Mouse (Mus musculus) neutrophil, adult 65 days (primary cell): ENCODE data around the gene Pts. TPM values are rescaled to one million over a fixed set of nuclear protein-coding genes. Genes with fewer than 3 reads are reported as not detected.

Experiments
- total RNA-seq: library from RNA; stranded (reverse); gene quantifications from 2 replicates; pipeline ENCODE4 v1.2.4, GENCODE M21; 2023

The Pts gene
- total RNA-seq: 31.1 and 34.3 TPM in 2 replicates

GRCm38 (mm10) chr9:50528293-50528892, at the start of gene Pts:
Gene Pts (minus strand): TSS chr9:50528724.

GRCm38 (mm10) chr9:50561145-50561917, 32.8 kb upstream of the Pts start, which contains the start of gene Tex12:
Gene Tex12 (minus strand): TSS chr9:50561325.

GRCm38 (mm10) chr9:50555094-50555446, 26.5 kb upstream of the Pts start, which contains the start of gene Bco2:
Gene Bco2 (minus strand): TSS chr9:50555181.

GRCm38 (mm10) chr9:50554241-50555093, 25.9 kb upstream of the Pts start, which contains the start of gene Il18:
Gene Il18 (plus strand): TSS chr9:50554827.

GRCm38 (mm10) chr9:50494311-50494710, 34.2 kb downstream of the Pts start, which contains the start of gene Plet1:
Gene Plet1 (plus strand): TSS chr9:50494525.

Other genes starting within 250 kb of the Pts start
- 350 and 578 TPM in 2 replicates for gene Rpl10-ps3, start 183.8 kb downstream of the Pts start, total RNA-seq
- not detected in 2 replicates for gene Plet1, start 34.2 kb downstream of the Pts start, total RNA-seq
- gene Il18, start 26.1 kb upstream of the Pts start, total RNA-seq: 2.9 and 3.1 TPM in 2 replicates
- gene Bco2, start 26.5 kb upstream of the Pts start, total RNA-seq: 0.48 and 0.57 TPM in 2 replicates
- gene Tex12, start 32.6 kb upstream of the Pts start, total RNA-seq: not detected in 2 replicates
- 84.4 and 90.4 TPM in 2 replicates for gene Sdhd, start 75.1 kb upstream of the Pts start, total RNA-seq
- gene Timm8b, start 75.2 kb upstream of the Pts start, total RNA-seq: 47.6 and 56.5 TPM in 2 replicates
- 0.54 and 1.2 TPM in 2 replicates for gene Pih1d2, start 88.6 kb upstream of the Pts start, total RNA-seq
- gene Nkapd1, start 88.7 kb upstream of the Pts start, total RNA-seq: 17.8 and 23.0 TPM in 2 replicates
- gene Dlat, start 131.1 kb upstream of the Pts start, total RNA-seq: 13.4 and 15.6 TPM in 2 replicates
- gene Dixdc1, start 210.8 kb upstream of the Pts start, total RNA-seq: not detected in 2 replicates
- not detected in 2 replicates for gene 2310030G06Rik, start 217.8 kb upstream of the Pts start, total RNA-seq
- gene Cryab, start 222.6 kb upstream of the Pts start, total RNA-seq: 1.1 and 1.2 TPM in 2 replicates
- gene Hspb2, start 223.6 kb upstream of the Pts start, total RNA-seq: not detected in 2 replicates
- gene Fdxacb1, start 239.5 kb upstream of the Pts start, total RNA-seq: 4.5 and 5.5 TPM in 2 replicates
- 8.3 and 10.0 TPM in 2 replicates for gene Alg9, start 246.3 kb upstream of the Pts start, total RNA-seq
- 6.8 and 7.7 TPM in 2 replicates for gene 1110032A03Rik, start 246.8 kb upstream of the Pts start, total RNA-seq